15 mouse cellular contexts compared by ENCODE assay signal in genomic region chr2:52013306-52013820, GRCm38 (mm10). TPM values are rescaled to one million over a fixed set of nuclear protein-coding genes. Genes with fewer than 3 reads are reported as not detected.
DNase-seq lines count a peak whose midpoint lies in the region; ATAC-seq lines count a peak whose summit lies in the region.
"Had no signal": no experiment of that assay in that cellular context is flagged by ENCODE, and none has a peak within 500 bp of the region (broad histone marks: within the 10 kb centered on the region; RNA-seq: fewer than 3 reads in every experiment).

No protein-coding gene starts in this region.

- 0 out of 2 replicates have a peak, but pooled peaks cover 4% of the 10 kb centered on the region for H3K4me1 ChIP-seq in kidney, embryonic 14.5 days (ENCODE audit: control insufficient read depth, insufficient read depth, low read length)
- H3K4me1 ChIP-seq: limb, embryonic 12.5 days; stomach, embryonic 15.5 days had no signal

- no peaks in the 10 kb centered on the region for H3K27me3 ChIP-seq in kidney, embryonic 14.5 days (ENCODE audit: control insufficient read depth, insufficient read depth, low read length)
- H3K27me3 ChIP-seq: stomach, embryonic 15.5 days had no signal

- 80% methylated on average over 9 of the region's 9 CpGs for WGBS in kidney, embryonic 14.5 days

- peak; percentile 2 to 16 for DNase-seq in layer of hippocampus, adult 18-20 months (ENCODE audit: low spot score in 2 of 2)
- no peak for DNase-seq in layer of hippocampus, adult 11-12 months (ENCODE audit: low spot score)
- peak; percentile 56 for DNase-seq in cerebellum, adult 11 months
- DNase-seq in cerebellum, postnatal 14 days, result peak; percentile 59 to 72
- peak; percentile 15 to 23 for DNase-seq in layer of hippocampus, postnatal 36 days
- no peak for DNase-seq in thymus, postnatal 10 days (ENCODE audit: low spot score in 2 of 2)
- DNase-seq: forebrain, postnatal 0 days; kidney, adult 9 months; liver, postnatal 0 days; thymus, postnatal 36 days had no signal

- H3K4me3 ChIP-seq in kidney, embryonic 14.5 days (ENCODE audit: low read length), result no peak overlapping the region
- H3K4me3 ChIP-seq: limb, embryonic 12.5 days; stomach, embryonic 15.5 days had no signal

- H3K4me2 ChIP-seq in kidney, embryonic 14.5 days (replicated peaks; ENCODE audit: low read depth, low read length), result no peak overlapping the region
- H3K4me2 ChIP-seq: limb, embryonic 12.5 days; stomach, embryonic 15.5 days had no signal

- no peak overlapping the region for H3K27ac ChIP-seq in kidney, embryonic 14.5 days (ENCODE audit: low read depth, low read length)
- H3K27ac ChIP-seq: limb, embryonic 12.5 days; stomach, embryonic 15.5 days had no signal

- no peaks in the 10 kb centered on the region for H3K9me3 ChIP-seq in kidney, embryonic 14.5 days (ENCODE audit: control insufficient read depth, low read length)
- H3K9me3 ChIP-seq: limb, embryonic 12.5 days; stomach, embryonic 15.5 days had no signal

- no peak for ATAC-seq in kidney, embryonic 14.5 days (ENCODE audit: low FRiP score, low TSS enrichment)
- ATAC-seq: forebrain, postnatal 0 days; hindbrain, embryonic 16.5 days; liver, postnatal 0 days; midbrain, embryonic 16.5 days had no signal

- no peak overlapping the region for H3K9ac ChIP-seq in kidney, embryonic 14.5 days (ENCODE audit: low read depth, low read length)
- H3K9ac ChIP-seq: forebrain, postnatal 0 days; limb, embryonic 12.5 days; liver, postnatal 0 days; stomach, embryonic 15.5 days had no signal

- H3K36me3 ChIP-seq in kidney, embryonic 14.5 days (ENCODE audit: control insufficient read depth, insufficient read depth, low read length), result no peaks in the 10 kb centered on the region
- H3K36me3 ChIP-seq: limb, embryonic 12.5 days; stomach, embryonic 15.5 days had no signal

RNA-seq across cellular contexts. Expression of gene Tnfaip6, which starts 24.4 kb away (rescaled TPM):
- total RNA-seq in layer of hippocampus, adult 18-20 months (2021), result 10 to 100 TPM in 1 of 2 experiments, 1 to 10 TPM in 1; 8.9 to 13.0 TPM
- total RNA-seq in layer of hippocampus, postnatal 36 days (2021), result 1 to 10 TPM; 7.6 to 8.1 TPM
- polyA plus RNA-seq in kidney, embryonic 14.5 days (2014; fragmentation: Nextera tagmentation; extraction: Ambion mirVana), result 7.7 and 8.2 TPM in 2 replicates

RNA-seq across cellular contexts. Expression of gene Nmi, which starts 40.1 kb away (rescaled TPM):
- 1 to 10 TPM; 3.9 to 4.2 TPM for total RNA-seq in layer of hippocampus, adult 18-20 months (2021)
- 1 to 10 TPM; 2.2 to 3.9 TPM for total RNA-seq in layer of hippocampus, postnatal 36 days (2021)
- polyA plus RNA-seq in kidney, embryonic 14.5 days (2014; fragmentation: Nextera tagmentation; extraction: Ambion mirVana), result 13.8 and 17.7 TPM in 2 replicates

RNA-seq across cellular contexts. Expression of gene Rif1, which starts 59.3 kb away (rescaled TPM):
- 10 to 100 TPM; 27.0 to 28.6 TPM for total RNA-seq in layer of hippocampus, adult 18-20 months (2021)
- 10 to 100 TPM; 25.6 to 31.2 TPM for total RNA-seq in layer of hippocampus, postnatal 36 days (2021)
- polyA plus RNA-seq in kidney, embryonic 14.5 days (2014; fragmentation: Nextera tagmentation; extraction: Ambion mirVana), result 53.5 and 64.2 TPM in 2 replicates

Comparison
In these comparisons a context has a peak if more than half of its experiments do, and no peak if none do; other contexts are left out.
1. DNase-seq: peak in layer of hippocampus, adult 18-20 months (2 of 2), cerebellum, adult 11 months (single experiment), cerebellum, postnatal 14 days (2 of 2) and layer of hippocampus, postnatal 36 days (2 of 2); none in layer of hippocampus, adult 11-12 months (single experiment) and thymus, postnatal 10 days (0 of 2).